8 mouse cellular contexts compared by ENCODE assay signal in the genomic region with DNA sequence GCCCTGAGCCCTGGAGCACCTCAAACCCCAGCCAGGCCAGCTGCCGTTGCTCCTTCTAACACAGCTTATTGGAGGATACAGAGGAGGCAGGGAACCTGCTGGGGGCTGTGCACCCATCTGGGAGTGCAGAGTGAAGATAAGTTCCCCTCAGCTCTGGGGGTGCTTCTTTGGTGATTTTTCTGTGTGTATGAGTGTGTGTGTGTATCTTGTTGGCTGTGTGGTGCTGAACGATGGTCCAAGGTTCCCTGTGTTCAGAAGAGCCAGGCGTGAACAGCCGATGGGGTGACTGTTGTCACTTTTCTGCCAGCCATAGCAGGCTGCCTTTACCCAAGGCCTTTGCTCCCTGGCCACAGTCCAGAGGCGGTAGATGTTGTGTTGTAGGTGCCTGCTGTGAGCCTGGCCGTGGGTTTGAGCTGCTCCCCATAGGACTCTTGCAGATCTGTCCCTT. TPM values are rescaled to one million over a fixed set of nuclear protein-coding genes. Genes with fewer than 3 reads are reported as not detected.
DNase-seq lines count a peak whose midpoint lies in the region; ATAC-seq and TF ChIP-seq lines count a peak whose summit lies in the region.

No protein-coding gene starts in this region.

- WGBS in embryonic facial prominence, embryonic 13.5 days, result 78% methylated on average over 6 of the region's 6 CpGs
- WGBS in neural tube, embryonic 13.5 days, result 81% methylated on average over 6 of the region's 6 CpGs

- H3K9ac ChIP-seq in embryonic facial prominence, embryonic 13.5 days, result peak overlapping the region; percentile 37
- peak overlapping the region; percentile 57 for H3K9ac ChIP-seq in neural tube, embryonic 13.5 days

- no peak overlapping the region for H3K4me2 ChIP-seq in embryonic facial prominence, embryonic 13.5 days
- H3K4me2 ChIP-seq in neural tube, embryonic 13.5 days, result no peak overlapping the region

- no peak for TF ChIP-seq CTCF in layer of hippocampus, adult 2 months (conservative IDR thresholded peaks at IDR 0.05)

- H3K4me1 ChIP-seq in embryonic facial prominence, embryonic 13.5 days, result peaks cover 48% of the 10 kb centered on the region
- peaks cover 67% of the 10 kb centered on the region for H3K4me1 ChIP-seq in neural tube, embryonic 13.5 days (replicated peaks)

- H3K27ac ChIP-seq in layer of hippocampus, adult 2 months, result peak overlapping the region; percentile 62; the same call in 1 of the 2 replicates
- H3K27ac ChIP-seq in embryonic facial prominence, embryonic 13.5 days, result no peak overlapping the region
- 0 out of 2 replicates have a peak overlapping the region, but pooled peaks have one; percentile 11 for H3K27ac ChIP-seq in neural tube, embryonic 13.5 days (replicated peaks)

- no peak overlapping the region for H3K4me3 ChIP-seq in layer of hippocampus, adult 2 months
- no peak overlapping the region for H3K4me3 ChIP-seq in embryonic facial prominence, embryonic 13.5 days
- H3K4me3 ChIP-seq in neural tube, embryonic 13.5 days, result no peak overlapping the region

- H3K27me3 ChIP-seq in embryonic facial prominence, embryonic 13.5 days, result no peaks in the 10 kb centered on the region
- no peaks in the 10 kb centered on the region for H3K27me3 ChIP-seq in neural tube, embryonic 13.5 days

- ATAC-seq in embryonic facial prominence, embryonic 13.5 days (ENCODE audit: insufficient number of reproducible peaks, insufficient read depth, low FRiP score, low TSS enrichment, low read depth), result no peak
- ATAC-seq in neural tube, embryonic 13.5 days (ENCODE audit: low read depth), result no peak

- peaks cover 62% of the 10 kb centered on the region for H3K36me3 ChIP-seq in embryonic facial prominence, embryonic 13.5 days
- peaks cover 41% of the 10 kb centered on the region for H3K36me3 ChIP-seq in neural tube, embryonic 13.5 days

- no peaks in the 10 kb centered on the region for H3K9me3 ChIP-seq in embryonic facial prominence, embryonic 13.5 days
- no peaks in the 10 kb centered on the region for H3K9me3 ChIP-seq in neural tube, embryonic 13.5 days

- no peak for DNase-seq in layer of hippocampus, adult 2 months (ENCODE audit: low spot score in 2 of 2)
- no peak for DNase-seq in layer of hippocampus, postnatal 36 days
- peak; percentile 66 for DNase-seq in kidney, postnatal 10 days
- no peak for DNase-seq in embryo, embryonic 10 days (ENCODE audit: low spot score)
- DNase-seq in urinary bladder, postnatal 14 days (ENCODE audit: low spot score), result no peak
- no peak for DNase-seq in left cerebral cortex, adult 8-10 months (ENCODE audit: low spot score in 2 of 2)

RNA-seq across cellular contexts. Expression of a gene that starts 9.5 kb away (rescaled TPM):
- total RNA-seq in layer of hippocampus, adult 2 months (2021), result 10 to 100 TPM; 91.2 to 95.4 TPM
- total RNA-seq in layer of hippocampus, postnatal 36 days (2021), result 100 to 1,000 TPM in 1 of 2 experiments, 10 to 100 TPM in 1; 82.6 to 100 TPM
- polyA plus RNA-seq in embryonic facial prominence, embryonic 13.5 days (2015; fragmentation: Nextera tagmentation; extraction: Ambion mirVana), result 66.0 and 70.6 TPM in 2 replicates
- 59.8 and 66.5 TPM in 2 replicates for polyA plus RNA-seq in neural tube, embryonic 13.5 days (2015; fragmentation: Nextera tagmentation; extraction: Ambion mirVana)
- 10 to 100 TPM; 76.4 to 90.1 (median 83.5) TPM for total RNA-seq in left cerebral cortex, adult 8-10 months (2022)

RNA-seq across cellular contexts. Expression of a gene that starts 9.9 kb away (rescaled TPM):
- total RNA-seq in layer of hippocampus, adult 2 months (2021), result 10 to 100 TPM; 29.8 to 33.1 TPM
- total RNA-seq in layer of hippocampus, postnatal 36 days (2021), result 10 to 100 TPM; 37.7 to 39.1 TPM
- polyA plus RNA-seq in embryonic facial prominence, embryonic 13.5 days (2015; fragmentation: Nextera tagmentation; extraction: Ambion mirVana), result 27.2 and 33.6 TPM in 2 replicates
- polyA plus RNA-seq in neural tube, embryonic 13.5 days (2015; fragmentation: Nextera tagmentation; extraction: Ambion mirVana), result 31.2 and 33.0 TPM in 2 replicates
- total RNA-seq in left cerebral cortex, adult 8-10 months (2022), result 10 to 100 TPM; 28.8 to 33.6 (median 31.1) TPM

RNA-seq across cellular contexts. Expression of a gene that starts 21.5 kb away (rescaled TPM):
- 100 to 1,000 TPM; 926 to 932 TPM for total RNA-seq in layer of hippocampus, adult 2 months (2021)
- total RNA-seq in layer of hippocampus, postnatal 36 days (2021), result 100 to 1,000 TPM; 755 to 823 TPM
- polyA plus RNA-seq in embryonic facial prominence, embryonic 13.5 days (2015; fragmentation: Nextera tagmentation; extraction: Ambion mirVana), result 1,000 and 1,047 TPM in 2 replicates
- polyA plus RNA-seq in neural tube, embryonic 13.5 days (2015; fragmentation: Nextera tagmentation; extraction: Ambion mirVana), result 573 and 601 TPM in 2 replicates
- 1,000 to 10,000 TPM in 1 of 4 experiments, 100 to 1,000 TPM in 3; 922 to 1,007 (median 961) TPM for total RNA-seq in left cerebral cortex, adult 8-10 months (2022)

RNA-seq across cellular contexts. Expression of a gene that starts 21.8 kb away (rescaled TPM):
- 100 to 1,000 TPM; 201 to 210 TPM for total RNA-seq in layer of hippocampus, adult 2 months (2021)
- 100 to 1,000 TPM; 199 to 204 TPM for total RNA-seq in layer of hippocampus, postnatal 36 days (2021)
- polyA plus RNA-seq in embryonic facial prominence, embryonic 13.5 days (2015; fragmentation: Nextera tagmentation; extraction: Ambion mirVana), result 266 and 299 TPM in 2 replicates
- polyA plus RNA-seq in neural tube, embryonic 13.5 days (2015; fragmentation: Nextera tagmentation; extraction: Ambion mirVana), result 250 and 275 TPM in 2 replicates
- total RNA-seq in left cerebral cortex, adult 8-10 months (2022), result 100 to 1,000 TPM; 214 to 225 (median 218) TPM

RNA-seq across cellular contexts. Expression of a gene that starts 25.0 kb away (rescaled TPM):
- 100 to 1,000 TPM in 1 of 2 experiments, 10 to 100 TPM in 1; 98.3 to 110 TPM for total RNA-seq in layer of hippocampus, adult 2 months (2021)
- 10 to 100 TPM; 98.3 to 98.4 TPM for total RNA-seq in layer of hippocampus, postnatal 36 days (2021)
- polyA plus RNA-seq in embryonic facial prominence, embryonic 13.5 days (2015; fragmentation: Nextera tagmentation; extraction: Ambion mirVana), result 9.3 and 9.4 TPM in 2 replicates
- 153 and 156 TPM in 2 replicates for polyA plus RNA-seq in neural tube, embryonic 13.5 days (2015; fragmentation: Nextera tagmentation; extraction: Ambion mirVana)
- total RNA-seq in left cerebral cortex, adult 8-10 months (2022), result 100 to 1,000 TPM; 107 to 125 (median 116) TPM
